Mouse (Mus musculus) leukemia stem cell, adult 10-12 weeks (primary cell): ENCODE results near the gene Prickle1. TPM values are rescaled to one million over a fixed set of nuclear protein-coding genes. Genes with fewer than 3 reads are reported as not detected.

Experiments
- polyA plus RNA-seq: library from polyadenylated mRNA; stranded (reverse); fragments of >175 nt; gene quantifications from 2 replicates; pipeline ENCODE4 v1.2.3, GENCODE M21; 2012; ENCODE audit warnings: low replicate concordance

Gene Prickle1
- 2.0 and 4.8 TPM in 2 replicates for polyA plus RNA-seq

DNA sequence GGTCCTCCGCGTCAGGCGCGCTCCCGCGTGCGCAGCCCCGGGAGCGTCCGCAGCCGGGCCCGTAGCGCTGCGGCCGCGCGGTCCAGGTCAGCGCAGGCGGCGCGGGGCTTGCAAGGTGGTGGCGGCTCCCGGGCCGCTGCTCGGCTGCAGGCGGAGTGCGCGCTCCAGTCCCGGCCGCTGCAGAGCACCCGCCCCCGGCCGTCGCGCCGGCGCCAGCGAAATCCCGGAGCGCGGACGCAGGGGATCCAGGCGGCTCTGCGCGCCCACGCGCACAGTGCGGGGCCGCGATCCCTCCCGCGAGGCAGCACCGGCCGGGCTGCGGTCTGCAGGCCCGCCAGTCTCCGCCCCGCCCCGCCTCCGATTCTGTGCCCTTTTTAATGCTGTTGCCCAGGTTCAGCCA lies at the start of gene Prickle1:
Prickle1 (minus strand) TSS at position 146 of the 400 bp plus-strand sequence.

Other genes starting within 250 kb of the Prickle1 start
- 101 and 121 TPM in 2 replicates for gene Zcrb1, start 197.6 kb downstream of the Prickle1 start, polyA plus RNA-seq
- 3.0 and 5.1 TPM in 2 replicates for gene Pphln1, start 197.5 kb downstream of the Prickle1 start, polyA plus RNA-seq